Mouse (Mus musculus) layer of hippocampus, postnatal 10 days (tissue): Measurements from ENCODE around the gene Dennd2c. TPM values are rescaled to one million over a fixed set of nuclear protein-coding genes. Genes with fewer than 3 reads are reported as not detected.
"Not testable (repeated sequence)": the region's sequence is repeated elsewhere in the genome, so short reads cannot be mapped to it uniquely, and the experiment has no call there.

Source experiments
- DNase-seq, 2 experiments: peaks; one replicate each; pipeline ENCODE4 v3.0.0; 2021; ENCODE audit warnings: low spot score in 2 of 2
- total RNA-seq, 2 experiments: library from RNA; stranded (reverse); gene quantifications; 2 replicates each; pipeline ENCODE4 v1.2.3; 2021

The Dennd2c gene
- total RNA-seq, 2 experiments from 2014 or later: 0.89 to 1.3 TPM

DNA sequence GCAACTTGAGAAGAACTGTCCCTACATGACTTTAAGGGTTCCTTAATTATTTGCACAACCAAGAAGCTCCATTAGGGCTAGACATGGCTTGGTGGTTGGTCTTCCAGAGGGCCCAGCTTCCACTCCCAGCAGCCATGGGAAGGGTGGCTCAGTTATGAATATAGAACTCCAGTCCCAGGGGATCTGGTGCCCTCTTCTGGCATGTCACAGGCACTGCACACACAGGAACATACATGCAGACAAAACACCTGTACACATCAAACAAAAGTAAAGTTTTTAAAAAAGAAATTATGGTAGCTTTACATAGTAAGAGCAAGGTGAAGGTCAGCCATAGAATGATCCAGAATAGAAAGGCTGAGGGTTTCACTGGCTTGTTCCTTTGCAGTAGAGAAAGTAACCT lies 51.4 kb downstream of the Dennd2c start:
- no peak for DNase-seq

DNA sequence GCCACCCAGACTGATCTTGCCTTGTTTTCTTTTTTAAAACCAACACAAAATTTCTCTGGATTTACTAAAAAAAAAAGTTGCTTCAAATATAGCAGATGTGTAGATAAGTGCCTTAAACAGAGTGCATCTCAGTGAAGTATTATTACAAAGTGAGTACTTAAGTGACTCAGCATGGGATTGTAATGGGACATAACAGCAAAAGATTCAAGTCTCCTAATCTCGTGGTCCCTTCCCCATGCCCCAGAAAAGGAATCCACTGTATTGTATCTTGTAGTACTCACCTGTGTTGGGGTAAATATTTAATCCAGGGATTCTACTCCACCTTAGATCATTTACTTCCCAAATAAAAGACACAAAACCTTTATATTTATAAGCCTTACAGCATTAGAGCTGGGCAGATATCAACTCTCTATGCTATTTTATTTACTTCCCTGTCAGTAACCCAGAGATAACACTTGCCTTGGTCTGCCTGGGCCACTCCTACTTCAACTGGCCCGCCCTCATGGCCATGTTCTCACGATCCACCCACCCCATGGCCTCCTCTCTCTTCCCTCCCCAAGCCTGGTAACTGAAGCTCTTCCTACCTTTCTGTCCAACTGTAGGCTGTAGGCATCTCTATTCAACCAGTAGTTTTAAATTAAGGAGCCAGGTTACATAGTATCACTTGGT lies 57.0 kb downstream of the Dennd2c start:
- DNase-seq: no peak

- DNase-seq: peak; percentile 88
Measured at GRCm38 (mm10) chr3:103169771-103170170, 67.4 kb downstream of the Dennd2c start.

DNA sequence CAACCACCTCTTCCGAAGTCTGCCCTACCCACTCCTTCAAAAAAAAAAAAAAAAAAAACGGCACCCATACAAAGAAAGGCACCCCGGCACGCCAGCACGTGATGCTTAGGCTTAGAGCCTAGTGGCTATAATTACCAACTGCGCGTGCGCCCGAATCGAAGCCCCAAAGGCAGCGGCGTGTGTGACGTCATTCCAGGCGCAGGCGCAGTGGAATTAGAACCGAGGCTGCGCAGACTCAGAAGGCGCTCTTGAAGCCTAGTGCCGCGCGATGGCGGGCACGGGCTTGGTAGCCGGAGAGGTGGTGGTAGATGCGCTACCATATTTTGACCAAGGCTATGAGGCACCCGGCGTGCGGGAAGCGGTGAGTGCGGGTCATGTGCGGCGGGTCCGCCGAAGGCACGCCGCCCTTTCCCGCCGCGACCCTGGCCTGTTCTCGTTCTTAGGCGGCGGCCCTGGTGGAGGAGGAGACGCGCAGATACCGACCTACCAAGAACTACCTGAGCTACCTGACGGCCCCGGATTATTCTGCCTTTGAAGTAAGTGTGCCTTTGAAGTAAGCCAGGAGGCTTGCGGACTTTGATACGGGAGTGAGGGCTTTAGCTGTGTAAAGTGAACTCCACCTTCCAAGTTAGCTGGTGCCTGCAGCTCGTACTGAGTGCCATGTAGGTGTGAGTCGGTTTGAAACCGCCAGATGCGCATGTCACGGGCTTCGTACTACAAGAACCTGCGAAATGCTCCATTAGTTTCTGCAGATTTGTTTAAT lies 69.3 kb downstream of the Dennd2c start, which contains the start of gene Bcas2:
Gene Bcas2 (plus strand): TSS at position 151 of the 763 bp plus-strand sequence.
- peak; percentile 99 to 100 for DNase-seq

GRCm38 (mm10) chr3:103172615-103173014 lies 70.2 kb downstream of the Dennd2c start:
- no peak for DNase-seq

GRCm38 (mm10) chr3:103176740-103177139 lies 74.3 kb downstream of the Dennd2c start:
- no peak for DNase-seq

DNA sequence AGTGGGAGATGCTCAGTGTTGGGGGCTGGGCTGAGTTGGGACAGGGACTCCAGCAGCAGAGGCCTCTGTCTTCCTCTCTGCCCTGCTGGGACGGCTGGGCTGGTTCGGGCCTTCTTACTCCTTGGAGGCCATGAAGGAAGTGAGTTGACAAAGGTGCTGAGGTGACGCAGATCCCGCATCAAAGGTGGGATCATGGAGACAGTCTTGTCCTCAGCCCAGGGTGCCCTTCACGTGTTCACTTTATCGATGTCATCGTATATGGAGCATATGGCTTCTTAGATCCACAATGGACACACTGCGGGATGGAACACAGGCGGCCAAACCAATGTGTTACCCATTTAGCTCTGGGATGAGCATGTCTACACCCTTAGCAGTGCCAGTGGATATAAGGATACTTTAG lies 77.1 kb downstream of the Dennd2c start:
- DNase-seq: no peak

DNA sequence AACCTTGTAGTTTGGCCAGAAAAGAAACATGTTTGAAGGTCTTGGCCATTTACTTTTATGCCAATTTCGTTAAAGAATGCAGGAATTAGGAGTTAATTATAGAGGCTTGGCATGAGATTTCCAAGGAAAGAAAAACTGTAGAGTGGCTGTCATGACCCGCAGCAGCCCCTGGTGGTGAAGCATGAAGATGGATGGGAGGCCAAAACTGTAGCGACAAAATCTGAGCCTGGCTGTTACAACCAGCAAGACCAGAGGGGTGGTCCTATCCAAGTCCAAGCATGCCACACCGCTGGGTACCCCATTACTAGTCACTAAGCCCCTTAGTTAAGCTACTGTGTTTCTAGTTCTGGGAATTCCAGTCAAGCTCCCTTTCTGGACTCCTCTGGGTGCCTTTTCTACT lies 78.8 kb downstream of the Dennd2c start:
- DNase-seq: no peak

GRCm38 (mm10) chr3:103182821-103183220 lies 80.4 kb downstream of the Dennd2c start:
- DNase-seq: no peak

DNA sequence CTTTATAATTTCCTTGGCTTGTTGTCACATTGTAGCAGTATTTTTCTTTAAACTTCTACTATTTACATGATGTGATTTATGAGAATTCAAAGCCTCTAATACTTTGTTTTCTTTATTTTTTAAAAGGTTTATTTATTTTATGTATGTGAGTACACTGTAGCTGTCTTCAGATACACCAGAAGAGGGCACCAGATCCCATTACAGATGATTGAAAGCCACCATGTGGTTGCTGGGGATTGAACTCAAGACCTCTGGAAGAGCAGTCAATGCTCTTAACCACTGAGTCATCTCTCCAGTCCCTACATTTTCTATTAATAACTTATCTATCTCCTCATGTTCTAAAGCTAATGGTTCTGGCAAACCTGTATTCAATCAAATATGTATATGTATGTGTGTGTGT lies 82.1 kb downstream of the Dennd2c start:
- DNase-seq: not testable (repeated sequence)

DNA sequence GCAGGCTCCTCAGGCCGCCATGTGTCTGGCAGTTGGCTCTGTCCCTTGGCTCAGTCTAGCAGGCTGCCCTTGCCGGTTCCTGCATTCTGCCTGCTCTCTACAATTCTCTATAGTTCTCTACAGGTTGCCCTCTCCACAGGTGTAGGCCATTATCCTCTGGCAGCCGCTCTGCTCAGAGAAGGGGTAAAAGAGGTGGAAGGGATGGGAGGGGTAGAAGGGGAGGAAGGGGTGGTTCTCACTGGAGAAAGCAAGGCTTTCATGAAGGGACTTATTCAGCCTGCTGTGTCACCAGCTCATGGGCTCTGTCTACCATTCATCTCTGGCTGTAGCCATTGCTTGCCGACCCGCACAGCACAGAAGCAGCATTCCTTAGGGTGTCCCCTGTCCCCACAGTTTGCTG lies 86.0 kb downstream of the Dennd2c start:
- DNase-seq: no peak

- DNase-seq: no peak
Measured at GRCm38 (mm10) chr3:103188856-103189255, 86.5 kb downstream of the Dennd2c start.

DNA sequence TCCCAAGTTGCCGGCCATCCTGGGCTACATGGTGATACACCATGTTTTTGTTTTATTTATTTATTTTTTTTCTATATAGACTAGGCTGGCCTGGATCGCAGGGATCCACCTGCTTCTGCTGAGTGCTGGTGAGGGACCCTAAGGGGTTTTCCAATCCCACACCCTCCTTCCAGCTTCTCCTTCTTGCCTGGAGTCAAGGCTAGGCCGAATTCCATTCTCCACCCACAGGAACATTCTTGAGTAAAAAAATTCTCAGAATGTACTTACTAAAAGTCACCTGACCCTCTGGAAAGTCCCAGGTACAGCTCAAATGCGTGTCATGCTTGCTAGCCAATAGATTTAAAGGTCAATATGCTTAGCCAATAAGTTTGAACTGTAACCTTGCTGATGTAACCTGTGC lies 89.8 kb downstream of the Dennd2c start:
- no peak for DNase-seq

GRCm38 (mm10) chr3:103193186-103193585 lies 90.8 kb downstream of the Dennd2c start:
- DNase-seq: no peak

DNA sequence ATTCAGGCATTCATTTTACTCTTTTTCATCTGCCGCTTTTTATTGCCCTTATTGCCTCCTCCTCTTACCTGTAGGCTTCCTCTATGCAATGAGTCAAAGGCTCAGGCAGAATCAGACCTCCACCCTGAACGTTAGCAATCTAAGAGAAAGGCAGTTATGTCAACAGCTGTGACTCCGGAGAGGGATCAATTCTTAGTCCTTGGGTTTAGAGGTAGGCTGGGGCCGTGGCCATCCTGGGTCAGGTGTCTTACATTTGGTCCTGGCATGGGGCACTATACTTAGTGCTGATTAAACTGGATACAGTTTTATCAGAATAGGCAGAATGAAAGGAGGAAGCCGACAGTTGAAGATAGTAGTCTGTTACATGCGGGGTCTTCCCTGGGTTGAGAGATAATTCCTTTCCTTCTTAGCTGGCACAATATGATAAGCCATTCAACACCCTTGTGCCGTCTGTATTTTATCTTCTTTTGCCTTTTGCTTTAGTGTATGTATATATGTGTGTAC lies 94.0 kb downstream of the Dennd2c start:
- no peak for DNase-seq

- no peak for DNase-seq
Measured at GRCm38 (mm10) chr3:103199386-103199785, 97.0 kb downstream of the Dennd2c start.

GRCm38 (mm10) chr3:103201105-103201504 lies 98.7 kb downstream of the Dennd2c start:
- not testable (repeated sequence) for DNase-seq

GRCm38 (mm10) chr3:103203554-103203953 lies 101.2 kb downstream of the Dennd2c start:
- DNase-seq: no peak

DNA sequence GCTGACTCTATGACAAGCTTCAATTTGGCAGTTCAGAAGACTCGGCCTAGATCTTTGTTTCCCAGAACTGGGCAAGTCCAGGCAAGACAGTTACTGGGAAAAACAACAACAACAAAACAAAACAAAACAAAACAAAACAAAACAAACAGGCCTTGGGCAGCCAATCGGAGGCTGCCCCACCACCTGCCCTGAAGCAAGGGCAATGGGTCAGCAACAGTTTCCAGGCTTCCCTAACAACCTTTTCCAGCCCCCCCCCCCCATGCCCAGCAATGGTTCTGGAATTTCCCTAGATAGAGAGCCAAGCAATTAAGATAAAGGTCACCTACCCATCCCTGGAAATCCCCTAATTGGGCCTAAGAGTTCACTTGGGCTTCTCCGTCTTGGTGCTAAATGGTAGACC lies 102.0 kb downstream of the Dennd2c start:
- no peak for DNase-seq

GRCm38 (mm10) chr3:103206393-103206792 lies 104.0 kb downstream of the Dennd2c start:
- DNase-seq: no peak

DNA sequence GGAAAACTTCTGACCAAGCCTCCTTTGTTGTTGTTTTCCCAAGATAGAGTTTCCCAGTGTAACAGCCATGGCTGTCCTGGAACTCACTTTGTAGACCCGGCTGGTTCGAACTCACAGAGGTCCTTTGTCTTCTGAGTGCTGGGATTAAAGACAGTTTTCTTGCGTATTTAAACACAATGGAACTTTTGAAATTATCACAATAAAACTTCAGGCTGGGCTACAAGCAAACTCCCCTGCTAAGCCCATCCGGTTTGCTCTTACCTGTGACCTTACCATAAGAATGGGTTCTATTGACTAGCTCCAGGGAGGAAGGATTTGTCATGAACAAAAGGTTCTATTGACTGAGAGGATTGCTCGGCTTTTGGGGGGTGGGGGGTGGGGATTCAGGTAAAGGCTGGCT lies 105.3 kb downstream of the Dennd2c start:
- DNase-seq: no peak

DNA sequence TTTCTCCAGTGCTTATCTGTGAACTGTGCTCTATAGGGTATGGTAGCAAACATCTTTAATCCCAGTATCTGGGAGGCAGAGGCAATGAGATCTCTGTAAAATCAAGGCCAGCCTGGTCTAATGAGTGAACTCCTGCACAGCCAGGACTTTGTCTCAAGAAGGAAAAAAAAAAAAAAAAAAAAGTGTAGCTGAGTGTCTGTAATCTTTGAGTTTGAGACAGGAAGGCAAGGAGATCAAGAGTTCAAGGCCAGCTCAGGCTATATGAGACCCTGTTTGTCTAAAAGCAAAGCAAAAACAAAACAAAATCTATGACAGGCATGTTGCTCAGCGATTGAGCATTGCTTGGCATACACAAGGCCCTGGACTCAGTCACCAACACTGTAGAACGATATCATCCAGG lies 105.8 kb downstream of the Dennd2c start:
- no peak for DNase-seq

- no peak for DNase-seq
Measured at GRCm38 (mm10) chr3:103211101-103211500, 108.7 kb downstream of the Dennd2c start.
